Mouse (Mus musculus): ENCODE measurements at regions not wholly inside any gene's neighbourhood (a gene's known extent, or its start where the extent isn't known, plus 50 kb on each side); places are given as distances from the start of the nearest gene placed in this dataset.
A peak's percentile ranks its signal among the peaks of the same experiment; 100 is the strongest.

- Histone ChIP-seq H3K9ac (ENCODE audit: low read length) (no peak overlapping the region), H3K36me3 (ENCODE audit: control insufficient read depth, insufficient read depth, low read length) (no peaks in the 10 kb centered on the region), H3K9me3 (ENCODE audit: control insufficient read depth, low read length) (no peaks in the 10 kb centered on the region), H3K4me3 (ENCODE audit: low read depth, low read length) (no peak overlapping the region), H3K4me1 (ENCODE audit: control insufficient read depth, insufficient read depth, low read length) (no peaks in the 10 kb centered on the region), H3K27ac (replicated peaks; ENCODE audit: low read depth, low read length) (no peak overlapping the region), H3K27me3 (ENCODE audit: control insufficient read depth, insufficient read depth, low read length) (no peaks in the 10 kb centered on the region), H3K4me2 (ENCODE audit: low read depth, severe bottlenecking) (no peak overlapping the region)
- 89% methylated on average over 3 of the region's 3 CpGs for WGBS
- ATAC-seq (ENCODE audit: insufficient number of reproducible peaks, low FRiP score, low TSS enrichment, low read depth) (no peak), DNase-seq (ENCODE audit: low spot score) (no peak)
Measured at GRCm38 (mm10) chr12:71566371-71566770, 256.7 kb downstream of the Dact1 start.

- ATAC-seq (ENCODE audit: insufficient number of reproducible peaks, low FRiP score, low TSS enrichment, low read depth) = no peak
- no peaks in the 10 kb centered on the region for H3K27me3 ChIP-seq (ENCODE audit: control insufficient read depth, insufficient read depth, low read length)
- no peak overlapping the region for H3K4me2 ChIP-seq (ENCODE audit: low read depth, severe bottlenecking)
- H3K4me1 ChIP-seq (ENCODE audit: control insufficient read depth, insufficient read depth, low read length) = no peaks in the 10 kb centered on the region
- no peak for DNase-seq (ENCODE audit: low spot score)
- no peaks in the 10 kb centered on the region for H3K9me3 ChIP-seq (ENCODE audit: control insufficient read depth, low read length)
- no peak overlapping the region for H3K27ac ChIP-seq (replicated peaks; ENCODE audit: low read depth, low read length)
- WGBS = 79% methylated on average over 5 of the region's 5 CpGs
- H3K9ac ChIP-seq (ENCODE audit: low read length) = no peak overlapping the region
- no peaks in the 10 kb centered on the region for H3K36me3 ChIP-seq (ENCODE audit: control insufficient read depth, insufficient read depth, low read length)
- no peak overlapping the region for H3K4me3 ChIP-seq (ENCODE audit: low read depth, low read length)
Measured at GRCm38 (mm10) chr12:71568251-71568650, 258.6 kb downstream of the Dact1 start.

- Histone ChIP-seq H3K27ac (replicated peaks; ENCODE audit: low read depth, low read length) (no peak overlapping the region), H3K4me1 (ENCODE audit: control insufficient read depth, insufficient read depth, low read length) (no peaks in the 10 kb centered on the region), H3K27me3 (ENCODE audit: control insufficient read depth, insufficient read depth, low read length) (no peaks in the 10 kb centered on the region), H3K4me2 (ENCODE audit: low read depth, severe bottlenecking) (no peak overlapping the region), H3K9ac (ENCODE audit: low read length) (no peak overlapping the region), H3K9me3 (ENCODE audit: control insufficient read depth, low read length) (no peaks in the 10 kb centered on the region), H3K36me3 (ENCODE audit: control insufficient read depth, insufficient read depth, low read length) (no peaks in the 10 kb centered on the region), H3K4me3 (ENCODE audit: low read depth, low read length) (no peak overlapping the region)
- WGBS = 85% methylated on average over 6 of the region's 6 CpGs
- ATAC-seq (ENCODE audit: insufficient number of reproducible peaks, low FRiP score, low TSS enrichment, low read depth) = no peak
- DNase-seq (ENCODE audit: low spot score) = no peak
Measured at GRCm38 (mm10) chr12:71568880-71569390, 259.3 kb downstream of the Dact1 start.

GRCm38 (mm10) chr12:71569662-71570061, 260.0 kb downstream of the Dact1 start:
- Histone ChIP-seq H3K36me3 (ENCODE audit: control insufficient read depth, insufficient read depth, low read length) (no peaks in the 10 kb centered on the region), H3K9me3 (ENCODE audit: control insufficient read depth, low read length) (no peaks in the 10 kb centered on the region), H3K9ac (ENCODE audit: low read length) (no peak overlapping the region), H3K27me3 (ENCODE audit: control insufficient read depth, insufficient read depth, low read length) (no peaks in the 10 kb centered on the region), H3K4me1 (ENCODE audit: control insufficient read depth, insufficient read depth, low read length) (no peaks in the 10 kb centered on the region), H3K4me2 (ENCODE audit: low read depth, severe bottlenecking) (no peak overlapping the region), H3K4me3 (ENCODE audit: low read depth, low read length) (no peak overlapping the region), H3K27ac (replicated peaks; ENCODE audit: low read depth, low read length) (no peak overlapping the region)
- 30% methylated on average over 12 of the region's 12 CpGs for WGBS
- no peak for ATAC-seq (ENCODE audit: insufficient number of reproducible peaks, low FRiP score, low TSS enrichment, low read depth)
- DNase-seq (ENCODE audit: low spot score) = peak; percentile 39

GRCm38 (mm10) chr12:71570116-71570515, 260.4 kb downstream of the Dact1 start:
- H3K27ac ChIP-seq (replicated peaks; ENCODE audit: low read depth, low read length) = no peak overlapping the region
- no peak for DNase-seq (ENCODE audit: low spot score)
- H3K9me3 ChIP-seq (ENCODE audit: control insufficient read depth, low read length) = no peaks in the 10 kb centered on the region
- H3K27me3 ChIP-seq (ENCODE audit: control insufficient read depth, insufficient read depth, low read length) = no peaks in the 10 kb centered on the region
- WGBS = 62% methylated on average over 2 of the region's 2 CpGs
- H3K4me2 ChIP-seq (ENCODE audit: low read depth, severe bottlenecking) = no peak overlapping the region
- no peaks in the 10 kb centered on the region for H3K36me3 ChIP-seq (ENCODE audit: control insufficient read depth, insufficient read depth, low read length)
- no peak overlapping the region for H3K9ac ChIP-seq (ENCODE audit: low read length)
- H3K4me3 ChIP-seq (ENCODE audit: low read depth, low read length) = no peak overlapping the region
- no peak for ATAC-seq (ENCODE audit: insufficient number of reproducible peaks, low FRiP score, low TSS enrichment, low read depth)
- no peaks in the 10 kb centered on the region for H3K4me1 ChIP-seq (ENCODE audit: control insufficient read depth, insufficient read depth, low read length)

GRCm38 (mm10) chr12:71572833-71573446, 257.9 kb upstream of the Daam1 start:
- Histone ChIP-seq H3K9ac (ENCODE audit: low read length) (no peak overlapping the region), H3K4me1 (ENCODE audit: control insufficient read depth, insufficient read depth, low read length) (0 out of 2 replicates have a peak, but pooled peaks cover 2% of the 10 kb centered on the region), H3K27me3 (ENCODE audit: control insufficient read depth, insufficient read depth, low read length) (no peaks in the 10 kb centered on the region), H3K27ac (replicated peaks; ENCODE audit: low read depth, low read length) (no peak overlapping the region), H3K4me3 (ENCODE audit: low read depth, low read length) (no peak overlapping the region), H3K36me3 (ENCODE audit: control insufficient read depth, insufficient read depth, low read length) (no peaks in the 10 kb centered on the region), H3K4me2 (ENCODE audit: low read depth, severe bottlenecking) (no peak overlapping the region), H3K9me3 (ENCODE audit: control insufficient read depth, low read length) (no peaks in the 10 kb centered on the region)
- ATAC-seq (ENCODE audit: insufficient number of reproducible peaks, low FRiP score, low TSS enrichment, low read depth) (no peak), DNase-seq (ENCODE audit: low spot score) (peak; percentile 17)
- 50% methylated on average over 14 of the region's 14 CpGs for WGBS

GRCm38 (mm10) chr12:71573456-71573855, 257.4 kb upstream of the Daam1 start:
- Histone ChIP-seq H3K27me3 (ENCODE audit: control insufficient read depth, insufficient read depth, low read length) (no peaks in the 10 kb centered on the region), H3K9me3 (ENCODE audit: control insufficient read depth, low read length) (no peaks in the 10 kb centered on the region), H3K4me2 (ENCODE audit: low read depth, severe bottlenecking) (no peak overlapping the region), H3K36me3 (ENCODE audit: control insufficient read depth, insufficient read depth, low read length) (no peaks in the 10 kb centered on the region), H3K4me3 (ENCODE audit: low read depth, low read length) (no peak overlapping the region), H3K4me1 (ENCODE audit: control insufficient read depth, insufficient read depth, low read length) (0 out of 2 replicates have a peak, but pooled peaks cover 4% of the 10 kb centered on the region), H3K9ac (ENCODE audit: low read length) (no peak overlapping the region), H3K27ac (replicated peaks; ENCODE audit: low read depth, low read length) (no peak overlapping the region)
- 89% methylated on average over 8 of the region's 8 CpGs for WGBS
- DNase-seq (ENCODE audit: low spot score) (no peak), ATAC-seq (ENCODE audit: insufficient number of reproducible peaks, low FRiP score, low TSS enrichment, low read depth) (no peak)

- Histone ChIP-seq H3K27me3 (ENCODE audit: control insufficient read depth, insufficient read depth, low read length) (no peaks in the 10 kb centered on the region), H3K9ac (ENCODE audit: low read length) (no peak overlapping the region), H3K4me2 (ENCODE audit: low read depth, severe bottlenecking) (no peak overlapping the region), H3K9me3 (ENCODE audit: control insufficient read depth, low read length) (no peaks in the 10 kb centered on the region), H3K36me3 (ENCODE audit: control insufficient read depth, insufficient read depth, low read length) (no peaks in the 10 kb centered on the region), H3K27ac (replicated peaks; ENCODE audit: low read depth, low read length) (no peak overlapping the region), H3K4me3 (ENCODE audit: low read depth, low read length) (no peak overlapping the region), H3K4me1 (ENCODE audit: control insufficient read depth, insufficient read depth, low read length) (0 out of 2 replicates have a peak, but pooled peaks cover 4% of the 10 kb centered on the region)
- DNase-seq (ENCODE audit: low spot score) (no peak), ATAC-seq (ENCODE audit: insufficient number of reproducible peaks, low FRiP score, low TSS enrichment, low read depth) (no peak)
- WGBS = 88% methylated on average over 10 of the region's 10 CpGs
Measured at GRCm38 (mm10) chr12:71574685-71575084, 256.2 kb upstream of the Daam1 start.

- WGBS = 5% methylated on average over 9 of the region's 9 CpGs
- H3K27me3 ChIP-seq (ENCODE audit: control insufficient read depth, insufficient read depth, low read length) = no peaks in the 10 kb centered on the region
- H3K9me3 ChIP-seq (ENCODE audit: control insufficient read depth, low read length) = no peaks in the 10 kb centered on the region
- no peak overlapping the region for H3K27ac ChIP-seq (replicated peaks; ENCODE audit: low read depth, low read length)
- H3K36me3 ChIP-seq (ENCODE audit: control insufficient read depth, insufficient read depth, low read length) = no peaks in the 10 kb centered on the region
- H3K4me3 ChIP-seq (ENCODE audit: low read depth, low read length) = peak overlapping the region; percentile 21
- H3K4me1 ChIP-seq (ENCODE audit: control insufficient read depth, insufficient read depth, low read length) = 0 out of 2 replicates have a peak, but pooled peaks cover 4% of the 10 kb centered on the region
- H3K9ac ChIP-seq (ENCODE audit: low read length) = no peak overlapping the region
- ATAC-seq (ENCODE audit: insufficient number of reproducible peaks, low FRiP score, low TSS enrichment, low read depth) (peak; percentile 72), DNase-seq (ENCODE audit: low spot score) (peak; percentile 69)
- peak overlapping the region; percentile 48 for H3K4me2 ChIP-seq (ENCODE audit: low read depth, severe bottlenecking)
Measured at GRCm38 (mm10) chr12:71577349-71577748, 253.5 kb upstream of the Daam1 start.

All from limb, embryonic 11.5 days (tissue).